Mouse (Mus musculus): ENCODE measurements around the gene Unk. TPM values are rescaled to one million over a fixed set of nuclear protein-coding genes. Genes with fewer than 3 reads are reported as not detected.

Unk gene
- total and polyA plus RNA-seq, 3 experiments: 17.2 to 80.7 (median 50.1) TPM

DNA sequence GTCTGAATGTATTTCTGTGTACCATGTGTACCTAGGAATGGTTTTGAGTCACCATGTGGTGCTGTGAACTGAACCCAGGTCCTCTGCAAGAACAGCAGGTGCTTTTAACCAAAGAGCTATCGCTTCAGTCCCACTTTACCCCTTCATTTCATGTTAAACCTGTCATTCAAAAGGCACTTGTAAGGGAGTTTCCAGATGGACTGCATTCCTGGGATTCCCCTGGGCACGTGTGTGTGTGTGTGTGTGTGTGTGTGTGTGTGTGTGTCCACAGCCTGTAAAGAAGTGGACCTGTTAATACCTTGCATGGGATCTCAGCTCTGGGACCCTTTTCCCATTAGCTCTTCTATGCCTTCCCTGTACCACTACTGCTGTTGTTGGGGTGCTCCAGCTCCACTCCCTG is 19.5 kb downstream of the Unk start:
- H3K36me3 ChIP-seq (replicated peaks): peaks cover 98% of the 10 kb centered on the region

DNA sequence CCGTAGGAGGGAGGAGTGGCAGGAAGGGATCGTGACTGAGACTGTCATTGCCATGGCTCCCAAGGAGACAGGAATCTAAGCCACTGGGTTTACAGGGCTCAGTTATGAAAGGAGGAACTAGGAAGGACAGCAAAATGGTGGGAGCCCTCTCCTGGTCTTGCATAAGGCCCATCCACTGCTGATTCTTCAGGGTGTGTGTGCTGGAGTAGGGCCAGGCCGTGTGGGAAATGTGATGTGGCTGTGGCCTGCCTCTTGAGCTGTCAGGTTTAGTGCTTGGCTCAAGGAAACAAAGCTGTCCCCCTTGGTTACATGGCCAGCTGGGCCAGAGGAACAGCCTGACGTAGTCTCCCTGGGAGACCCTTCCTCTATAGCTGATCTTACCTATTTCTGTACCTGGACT is 20.1 kb downstream of the Unk start:
- Histone ChIP-seq H3K4me3 (ENCODE audit: low read depth, low read length) (no peak overlapping the region), H3K4me1 (ENCODE audit: insufficient read depth, low read depth, low read length) (peaks cover 15% of the 10 kb centered on the region), H3K36me3 (replicated peaks) (peaks cover 98% of the 10 kb centered on the region), H3K27me3 (ENCODE audit: insufficient read depth, low read length) (no peaks in the 10 kb centered on the region), H3K9me3 (replicated peaks) (peaks cover 4% of the 10 kb centered on the region; the same call in 1 of the 2 replicates)
- ATAC-seq (ENCODE audit: extremely low read depth, insufficient number of reproducible peaks, low FRiP score, poor library complexity, severe bottlenecking) (no peak), DNase-seq (ENCODE audit: low spot score) (no peak)
- no peak for TF ChIP-seq GATA2 (IDR thresholded peaks at IDR 0.05; ENCODE audit: borderline replicate concordance, low read depth, low read length)
- TF ChIP-seq POLR2AphosphoS5 (IDR thresholded peaks at IDR 0.05; ENCODE audit: insufficient replicate concordance, low read depth, low read length): no peak
- TF ChIP-seq TAL1 (conservative IDR thresholded peaks at IDR 0.05; ENCODE audit: low read depth, low read length): no peak
- no peak for TF ChIP-seq CTCF (IDR thresholded peaks at IDR 0.05; ENCODE audit: low read depth, low read length)
- TF ChIP-seq GATA1 (IDR thresholded peaks at IDR 0.05; ENCODE audit: borderline replicate concordance, low read length): no peak

More for the DNA sequence above, 19.5 kb downstream of the Unk start:
- DNase-seq (ENCODE audit: low spot score) (no peak), ATAC-seq (ENCODE audit: extremely low read depth, insufficient number of reproducible peaks, low FRiP score, poor library complexity, severe bottlenecking) (no peak)
- H3K9me3 ChIP-seq (replicated peaks): peaks cover 4% of the 10 kb centered on the region; the same call in 1 of the 2 replicates
- no peaks in the 10 kb centered on the region for H3K27me3 ChIP-seq (ENCODE audit: insufficient read depth, low read length)
- peaks cover 15% of the 10 kb centered on the region for H3K4me1 ChIP-seq (ENCODE audit: insufficient read depth, low read depth, low read length)
- TF ChIP-seq GATA1 (IDR thresholded peaks at IDR 0.05; ENCODE audit: borderline replicate concordance, low read length): no peak
- no peak for TF ChIP-seq CTCF (IDR thresholded peaks at IDR 0.05; ENCODE audit: low read depth, low read length)
- no peak for TF ChIP-seq TAL1 (conservative IDR thresholded peaks at IDR 0.05; ENCODE audit: low read depth, low read length)
- no peak for TF ChIP-seq GATA2 (IDR thresholded peaks at IDR 0.05; ENCODE audit: borderline replicate concordance, low read depth, low read length)
- no peak for TF ChIP-seq POLR2AphosphoS5 (IDR thresholded peaks at IDR 0.05; ENCODE audit: insufficient replicate concordance, low read depth, low read length)
- no peak overlapping the region for H3K4me3 ChIP-seq (ENCODE audit: low read depth, low read length)

DNA sequence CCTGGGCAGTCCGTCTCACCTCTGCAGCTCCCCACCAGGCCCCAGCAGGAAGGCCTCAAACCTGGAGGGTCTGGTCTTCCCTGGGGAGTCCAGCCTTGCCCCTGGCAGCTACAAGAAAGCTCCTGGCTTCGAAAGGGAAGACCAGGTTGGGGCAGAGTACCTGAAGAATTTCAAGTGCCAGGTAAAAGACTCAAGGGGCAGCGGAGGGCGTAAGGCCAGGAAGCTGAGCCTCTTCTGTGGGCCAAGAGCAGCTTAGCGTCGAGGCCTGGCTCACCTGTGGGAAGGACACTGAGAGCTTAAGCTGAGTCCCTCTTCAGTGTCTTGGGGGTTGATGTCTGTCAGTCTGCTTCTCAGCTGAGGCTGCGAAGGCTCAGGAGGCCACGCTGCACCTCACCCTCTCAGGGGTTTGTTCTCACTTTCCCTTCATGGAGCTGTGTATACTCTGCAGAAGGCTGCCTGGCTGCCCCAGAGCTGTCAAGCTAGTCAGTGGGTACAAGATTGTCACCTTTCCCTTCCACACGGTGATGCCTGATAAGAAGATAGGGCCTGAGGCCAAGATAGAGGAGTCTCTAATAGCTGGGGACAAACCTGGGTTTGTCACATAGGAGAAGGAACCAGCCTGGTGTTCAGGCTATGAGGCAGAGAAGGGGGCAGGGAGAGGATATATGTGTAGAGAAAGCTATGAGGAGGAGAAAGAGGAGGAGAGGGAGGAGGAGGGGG is 23.5 kb downstream of the Unk start:
- H3K9me3 ChIP-seq (replicated peaks): peaks cover 4% of the 10 kb centered on the region; the same call in 1 of the 2 replicates
- TF ChIP-seq POLR2AphosphoS5 (IDR thresholded peaks at IDR 0.05; ENCODE audit: insufficient replicate concordance, low read depth, low read length) (no peak), GATA2 (IDR thresholded peaks at IDR 0.05; ENCODE audit: borderline replicate concordance, low read depth, low read length) (no peak), CTCF (IDR thresholded peaks at IDR 0.05; ENCODE audit: low read depth, low read length) (no peak), TAL1 (conservative IDR thresholded peaks at IDR 0.05; ENCODE audit: low read depth, low read length) (no peak), GATA1 (IDR thresholded peaks at IDR 0.05; ENCODE audit: borderline replicate concordance, low read length) (no peak)
- DNase-seq (ENCODE audit: low spot score) (no peak), ATAC-seq (ENCODE audit: extremely low read depth, insufficient number of reproducible peaks, low FRiP score, poor library complexity, severe bottlenecking) (no peak)
- peaks cover 99% of the 10 kb centered on the region for H3K36me3 ChIP-seq (replicated peaks)
- peaks cover 40% of the 10 kb centered on the region for H3K4me1 ChIP-seq (ENCODE audit: insufficient read depth, low read depth, low read length)
- H3K4me3 ChIP-seq (ENCODE audit: low read depth, low read length): no peak overlapping the region
- no peaks in the 10 kb centered on the region; the same call in 1 of the 2 replicates for H3K27me3 ChIP-seq (ENCODE audit: insufficient read depth, low read length)

DNA sequence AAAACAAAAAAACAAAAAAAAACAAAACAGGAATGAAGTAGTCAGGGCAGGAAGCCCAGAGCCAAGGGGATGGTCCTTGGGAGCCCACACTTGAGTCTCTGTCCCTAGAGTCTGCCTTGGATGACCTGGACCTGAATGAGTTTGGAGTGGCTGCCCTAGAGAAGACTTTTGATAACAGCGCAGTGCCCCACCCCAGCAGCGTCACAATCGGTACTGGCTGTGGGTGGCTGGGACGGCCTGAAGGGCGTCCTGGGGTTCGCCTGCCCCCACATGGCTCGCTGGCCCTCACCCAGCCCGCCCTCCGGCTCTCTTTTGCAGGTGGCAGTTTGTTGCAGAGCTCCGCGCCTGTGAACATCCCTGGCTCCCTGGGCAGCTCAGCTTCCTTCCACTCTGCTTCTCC is 25.8 kb downstream of the Unk start:
- H3K36me3 ChIP-seq (replicated peaks): peaks cover 99% of the 10 kb centered on the region
- H3K27me3 ChIP-seq (ENCODE audit: insufficient read depth, low read length): no peaks in the 10 kb centered on the region; the same call in 1 of the 2 replicates
- no peak overlapping the region for H3K4me3 ChIP-seq (ENCODE audit: low read depth, low read length)
- DNase-seq (ENCODE audit: low spot score): no peak
- no peaks in the 10 kb centered on the region for H3K9me3 ChIP-seq (replicated peaks)
- no peak for TF ChIP-seq GATA1 (IDR thresholded peaks at IDR 0.05; ENCODE audit: borderline replicate concordance, low read length)
- TF ChIP-seq POLR2AphosphoS5 (IDR thresholded peaks at IDR 0.05; ENCODE audit: insufficient replicate concordance, low read depth, low read length): no peak
- TF ChIP-seq TAL1 (conservative IDR thresholded peaks at IDR 0.05; ENCODE audit: low read depth, low read length): no peak
- no peak for TF ChIP-seq CTCF (IDR thresholded peaks at IDR 0.05; ENCODE audit: low read depth, low read length)
- no peak for TF ChIP-seq GATA2 (IDR thresholded peaks at IDR 0.05; ENCODE audit: borderline replicate concordance, low read depth, low read length)
- peaks cover 48% of the 10 kb centered on the region for H3K4me1 ChIP-seq (ENCODE audit: insufficient read depth, low read depth, low read length)
- no peak for ATAC-seq (ENCODE audit: extremely low read depth, insufficient number of reproducible peaks, low FRiP score, poor library complexity, severe bottlenecking)

DNA sequence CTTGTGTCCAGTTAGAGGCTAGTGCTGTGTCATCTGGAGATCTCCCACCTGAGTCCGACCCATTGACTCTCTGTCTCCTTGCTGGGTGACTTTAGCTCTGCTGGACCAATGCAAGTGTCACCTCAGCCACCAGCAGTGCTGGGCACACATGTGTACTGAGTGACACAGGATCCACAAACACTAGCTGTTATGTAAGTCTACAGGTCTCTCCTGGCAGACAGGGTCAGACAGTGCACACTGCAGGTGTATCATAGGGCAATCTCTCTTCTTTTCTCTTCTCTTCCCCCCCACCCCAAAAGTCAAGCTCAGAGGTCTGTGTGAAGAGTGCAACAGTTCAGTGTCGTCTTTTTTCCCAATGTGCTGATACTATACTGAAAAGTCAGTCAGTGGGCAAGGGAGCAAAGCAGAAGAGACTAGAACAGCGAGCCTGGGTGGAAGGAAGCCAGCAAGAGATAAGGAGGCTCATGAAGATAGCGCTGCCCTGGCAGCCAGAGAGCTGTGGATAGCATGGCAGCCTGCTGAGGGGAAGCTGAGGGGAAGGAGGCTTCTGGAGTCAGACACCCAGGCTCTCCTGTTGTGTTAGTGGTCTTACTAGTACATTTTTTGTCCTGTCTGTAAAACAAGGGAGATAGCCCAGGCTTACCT is 27.2 kb downstream of the Unk start:
- no peaks in the 10 kb centered on the region for H3K9me3 ChIP-seq (replicated peaks)
- no peaks in the 10 kb centered on the region; the same call in 1 of the 2 replicates for H3K27me3 ChIP-seq (ENCODE audit: insufficient read depth, low read length)
- ATAC-seq (ENCODE audit: extremely low read depth, insufficient number of reproducible peaks, low FRiP score, poor library complexity, severe bottlenecking): peak; percentile 45
- no peak for TF ChIP-seq POLR2AphosphoS5 (IDR thresholded peaks at IDR 0.05; ENCODE audit: insufficient replicate concordance, low read depth, low read length)
- TF ChIP-seq CTCF (IDR thresholded peaks at IDR 0.05; ENCODE audit: low read depth, low read length): no peak
- peaks cover 100% of the 10 kb centered on the region for H3K36me3 ChIP-seq (replicated peaks)
- no peak overlapping the region for H3K4me3 ChIP-seq (ENCODE audit: low read depth, low read length)
- DNase-seq (ENCODE audit: low spot score): peak; percentile 61
- peaks cover 58% of the 10 kb centered on the region for H3K4me1 ChIP-seq (ENCODE audit: insufficient read depth, low read depth, low read length)

DNA sequence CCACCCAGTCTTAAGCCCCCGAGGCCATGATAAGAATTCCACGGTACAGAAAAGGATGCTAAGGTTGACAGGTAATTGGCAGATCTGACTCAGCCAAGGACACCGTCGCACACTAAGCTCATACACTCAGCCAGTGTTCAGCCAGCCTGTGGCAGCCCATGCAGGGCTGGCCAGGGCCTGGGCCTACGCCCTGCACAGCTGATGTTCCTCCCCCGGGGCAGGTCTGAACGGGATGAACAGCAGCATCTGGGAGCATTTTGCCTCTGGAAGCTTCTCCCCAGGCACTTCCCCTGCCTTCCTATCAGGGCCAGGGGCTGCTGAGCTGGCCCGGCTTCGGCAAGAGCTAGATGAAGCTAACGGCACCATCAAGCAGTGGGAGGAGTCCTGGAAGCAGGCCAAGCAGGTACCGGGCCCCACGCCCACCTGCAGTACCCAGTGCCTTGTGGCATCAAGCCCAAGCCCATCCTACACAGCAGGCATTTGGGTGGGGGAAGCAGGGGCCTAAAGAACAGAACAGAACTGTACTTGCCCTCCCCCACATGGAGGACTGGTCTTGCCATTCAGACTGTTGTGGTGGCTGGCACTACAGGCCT is 28.0 kb downstream of the Unk start:
- H3K4me3 ChIP-seq (ENCODE audit: low read depth, low read length): no peak overlapping the region
- no peak for ATAC-seq (ENCODE audit: extremely low read depth, insufficient number of reproducible peaks, low FRiP score, poor library complexity, severe bottlenecking)
- no peak for DNase-seq (ENCODE audit: low spot score)
- no peak for TF ChIP-seq GATA1 (IDR thresholded peaks at IDR 0.05; ENCODE audit: borderline replicate concordance, low read length)
- TF ChIP-seq CTCF (IDR thresholded peaks at IDR 0.05; ENCODE audit: low read depth, low read length): no peak
- no peak; the same call in 1 of the 2 replicates for TF ChIP-seq POLR2AphosphoS5 (IDR thresholded peaks at IDR 0.05; ENCODE audit: insufficient replicate concordance, low read depth, low read length)
- no peak for TF ChIP-seq TAL1 (conservative IDR thresholded peaks at IDR 0.05; ENCODE audit: low read depth, low read length)
- TF ChIP-seq GATA2 (IDR thresholded peaks at IDR 0.05; ENCODE audit: borderline replicate concordance, low read depth, low read length): no peak
- H3K4me1 ChIP-seq (ENCODE audit: insufficient read depth, low read depth, low read length): peaks cover 55% of the 10 kb centered on the region
- H3K27me3 ChIP-seq (ENCODE audit: insufficient read depth, low read length): no peaks in the 10 kb centered on the region; the same call in 1 of the 2 replicates
- H3K36me3 ChIP-seq (replicated peaks): peaks cover 100% of the 10 kb centered on the region
- H3K9me3 ChIP-seq (replicated peaks): no peaks in the 10 kb centered on the region
